Mouse (Mus musculus) MEL (cell line): ENCODE data around the gene Klf1. TPM values are rescaled to one million over a fixed set of nuclear protein-coding genes. Genes with fewer than 3 reads are reported as not detected.

Experiments
- DNase-seq: peaks from one replicate; pipeline ENCODE4 v3.0.0; 2011; ENCODE audit warnings: low read depth, low spot score
- H3K27ac ChIP-seq: 2 replicates; pipeline ENCODE4 v1.5.1; 2012; ENCODE audit warnings: low read depth, mild to moderate bottlenecking, control low read depth, low read length, moderate library complexity; ENCODE audit not compliant: control insufficient read depth
- H3K27me3 ChIP-seq, 2 experiments: fragments of 150-350 bp in 1 of 2; sonication (generic) in 1 of 2; 2 replicates each; pipeline ENCODE4 v1.6.1; 2012; ENCODE audit warnings: low read length in 2 of 2, mild to moderate bottlenecking in 2 of 2, improper control_type of control experiment in 1 of 2, moderate library complexity in 1 of 2; ENCODE audit not compliant: insufficient read depth in 2 of 2, control insufficient read depth in 1 of 2
- H3K36me3 ChIP-seq, 2 experiments: 2 replicates each; pipeline ENCODE4 v1.6.1; 2012 to 2014; ENCODE audit warnings: low read length in 2 of 2, improper control_type of control experiment in 1 of 2, inconsistent platforms in 1 of 2, mild to moderate bottlenecking in 1 of 2; ENCODE audit not compliant: insufficient read depth in 2 of 2, control insufficient read depth in 1 of 2
- H3K4me1 ChIP-seq, 2 experiments: fragments of 150-350 bp in 1 of 2; sonication (generic) in 1 of 2; 2 replicates each; pipeline ENCODE4 v1.6.1; 2012; ENCODE audit warnings: low read length in 2 of 2, improper control_type of control experiment in 1 of 2, mild to moderate bottlenecking in 1 of 2; ENCODE audit not compliant: insufficient read depth in 2 of 2, control insufficient read depth in 1 of 2
- H3K4me3 ChIP-seq, 2 experiments: fragments of 150-350 bp in 1 of 2; sonication (generic) in 1 of 2; 2 replicates each; pipeline ENCODE4 v1.5.1; 2012; ENCODE audit warnings: low read depth in 2 of 2, low read length in 2 of 2, mild to moderate bottlenecking in 2 of 2, moderate library complexity in 2 of 2, control low read depth in 1 of 2, improper control_type of control experiment in 1 of 2; ENCODE audit not compliant: control insufficient read depth in 1 of 2, insufficient read depth in 1 of 2
- H3K79me2 ChIP-seq: 2 replicates; pipeline ENCODE4 v1.6.1; 2012; ENCODE audit warnings: mild to moderate bottlenecking, low read length, moderate library complexity; ENCODE audit not compliant: control insufficient read depth, poor library complexity, insufficient read depth
- H3K9ac ChIP-seq: 2 replicates; pipeline ENCODE4 v1.6.1; 2012; ENCODE audit warnings: low read depth, mild to moderate bottlenecking, control low read depth, low read length, moderate library complexity; ENCODE audit not compliant: control insufficient read depth, poor library complexity, severe bottlenecking
- H3K9me3 ChIP-seq: fragments of 150-350 bp; sonication (generic); replicated peaks from 2 replicates; pipeline ENCODE4 v1.6.1; 2012; ENCODE audit warnings: mild to moderate bottlenecking, low read length, improper control_type of control experiment, moderate library complexity; ENCODE audit not compliant: insufficient read depth
- CHD1 ChIP-seq: IDR thresholded peaks from 2 replicates; pipeline ENCODE4 v1.6.1; 2012; ENCODE audit warnings: low read depth, mild to moderate bottlenecking, inconsistent platforms, low read length, improper control_type of control experiment
- CHD2 ChIP-seq: IDR thresholded peaks from 2 replicates; pipeline ENCODE4 v1.6.1; 2011; ENCODE audit warnings: low read length, improper control_type of control experiment
- ELF1 ChIP-seq: IDR thresholded peaks from 2 replicates; pipeline ENCODE4 v1.6.1; 2014; ENCODE audit warnings: low read depth, mild to moderate bottlenecking, inconsistent platforms, low read length, improper control_type of control experiment, moderate library complexity
- EP300 ChIP-seq, 2 experiments: IDR thresholded peaks; 2 replicates each; pipeline ENCODE4 v1.6.1; 2011; ENCODE audit warnings: improper control_type of control experiment in 2 of 2, low read length in 2 of 2, low read depth in 1 of 2, mild to moderate bottlenecking in 1 of 2
- GABPA ChIP-seq: IDR thresholded peaks from 2 replicates; pipeline ENCODE4 v1.6.1; 2012; ENCODE audit warnings: low read depth, mild to moderate bottlenecking, inconsistent platforms, low read length, improper control_type of control experiment, moderate library complexity
- JUND ChIP-seq: IDR thresholded peaks from 2 replicates; pipeline ENCODE4 v1.6.1; 2011; ENCODE audit warnings: low read depth, mild to moderate bottlenecking, improper control_type of control experiment, low read length
- MAFK ChIP-seq: IDR thresholded peaks from 2 replicates; pipeline ENCODE4 v1.6.1; 2011; ENCODE audit warnings: low read depth, mild to moderate bottlenecking, low read length, improper control_type of control experiment, borderline replicate concordance
- MAX ChIP-seq: IDR thresholded peaks from 2 replicates; pipeline ENCODE4 v1.6.1; 2011; ENCODE audit warnings: low read length, improper control_type of control experiment
- MYC ChIP-seq: IDR thresholded peaks from 2 replicates; pipeline ENCODE4 v1.6.1; 2011; ENCODE audit warnings: low read depth, mild to moderate bottlenecking, low read length, improper control_type of control experiment, moderate library complexity
- NELFE ChIP-seq: IDR thresholded peaks from 2 replicates; pipeline ENCODE4 v1.6.1; 2011; ENCODE audit warnings: low read depth, low read length, improper control_type of control experiment
- NRF1 ChIP-seq: IDR thresholded peaks from 2 replicates; pipeline ENCODE4 v1.6.1; 2014; ENCODE audit warnings: low read depth, mild to moderate bottlenecking, inconsistent platforms, low read length, improper control_type of control experiment, moderate library complexity; ENCODE audit not compliant: poor library complexity, insufficient read depth, severe bottlenecking
- POLR2A ChIP-seq, 2 experiments: IDR thresholded peaks; 2 replicates each; pipeline ENCODE4 v1.6.1; 2011 to 2012; ENCODE audit warnings: low read length in 2 of 2, mild to moderate bottlenecking in 2 of 2, control low read depth in 1 of 2, improper control_type of control experiment in 1 of 2, low read depth in 1 of 2, moderate library complexity in 1 of 2; ENCODE audit not compliant: control insufficient read depth in 1 of 2, insufficient read depth in 1 of 2, poor library complexity in 1 of 2
- POLR2AphosphoS5 ChIP-seq: IDR thresholded peaks from 2 replicates; pipeline ENCODE4 v1.6.1; 2012; ENCODE audit warnings: low read depth, borderline replicate concordance, mild to moderate bottlenecking, inconsistent platforms, low read length, moderate library complexity, mixed read lengths
- RAD21 ChIP-seq: IDR thresholded peaks from 2 replicates; pipeline ENCODE4 v1.6.1; 2011; ENCODE audit warnings: mild to moderate bottlenecking, low read depth, low read length, improper control_type of control experiment
- SIN3A ChIP-seq: IDR thresholded peaks from 2 replicates; pipeline ENCODE4 v1.6.1; 2012; ENCODE audit warnings: low read length, improper control_type of control experiment, inconsistent platforms
- SMC3 ChIP-seq: IDR thresholded peaks from 2 replicates; pipeline ENCODE4 v1.6.1; 2011; ENCODE audit warnings: low read depth, low read length, improper control_type of control experiment
- TBP ChIP-seq: IDR thresholded peaks from 2 replicates; pipeline ENCODE4 v1.8.0; 2011; ENCODE audit warnings: low read depth, low read length, improper control_type of control experiment
- USF1 ChIP-seq: IDR thresholded peaks from 2 replicates; pipeline ENCODE4 v1.6.1; 2014; ENCODE audit warnings: low read depth, mild to moderate bottlenecking, inconsistent platforms, low read length, improper control_type of control experiment, moderate library complexity
- polyA plus RNA-seq, 2 experiments: library from polyadenylated mRNA; stranded (reverse) in 1 of 2; unstranded in 1 of 2; fragments of >175 nt in 1 of 2; fragments of >200 nt in 1 of 2; gene quantifications; 2 replicates each; pipeline versions ENCODE4 v1.2.1 to v1.2.4; 2012; ENCODE audit warnings: low replicate concordance in 2 of 2, low read depth in 1 of 2; ENCODE audit not compliant: insufficient read length in 2 of 2, insufficient read depth in 1 of 2, missing spikeins in 1 of 2
- total RNA-seq: library from RNA; depleted of rRNA; stranded (reverse); fragments of 300-350 nt; gene quantifications from 2 replicates; pipeline ENCODE4 v1.2.3, GENCODE M21; 2012

Klf1 gene
- total and polyA plus RNA-seq, 3 experiments: 234 to 262 TPM; not detected in 1

GRCm38 (mm10) chr8:84934860-84935259 is 33.1 kb downstream of the Klf1 start:
- no peak overlapping the region for H3K27ac ChIP-seq
- DNase-seq: no peak
- no peak overlapping the region for H3K9ac ChIP-seq
- H3K79me2 ChIP-seq: no peaks in the 10 kb centered on the region
- TF ChIP-seq POLR2A (IDR thresholded peaks at IDR 0.05; ENCODE audit: control insufficient read depth in 1 of 2, insufficient read depth in 1 of 2, low read depth in 1 of 2, low read length in 2 of 2, poor library complexity in 1 of 2): 0 out of 4 replicates have a peak, but pooled peaks of 1 of the 2 experiments have one; percentile 24
- TF ChIP-seq EP300 (IDR thresholded peaks at IDR 0.05; ENCODE audit: low read depth in 1 of 2, low read length in 2 of 2): no peak
- TF ChIP-seq, all 39 proteins: peak for 1
- peaks cover 0 to 13% of the 10 kb centered on the region in 2 experiments; a peak in 2 of 4 replicates for H3K36me3 ChIP-seq
- no peaks in the 10 kb centered on the region for H3K27me3 ChIP-seq
- peaks cover 0 to 30% of the 10 kb centered on the region in 2 experiments; a peak in 3 of 4 replicates for H3K4me1 ChIP-seq
- no peaks in the 10 kb centered on the region for H3K9me3 ChIP-seq
- H3K4me3 ChIP-seq: no peak overlapping the region

GRCm38 (mm10) chr8:84935489-84935888 is 33.8 kb downstream of the Klf1 start:
- no peak for TF ChIP-seq MAX
- no peak for TF ChIP-seq TBP
- TF ChIP-seq NELFE: no peak
- TF ChIP-seq RAD21: no peak
- no peak for TF ChIP-seq JUND
- no peak for TF ChIP-seq SIN3A
- no peak for TF ChIP-seq GABPA
- TF ChIP-seq SMC3: no peak
- no peaks in the 10 kb centered on the region for H3K9me3 ChIP-seq
- H3K27me3 ChIP-seq: no peaks in the 10 kb centered on the region

GRCm38 (mm10) chr8:84936041-84936961 is 34.6 kb downstream of the Klf1 start:
- H3K27ac ChIP-seq: no peak overlapping the region
- no peaks in the 10 kb centered on the region for H3K9me3 ChIP-seq
- peaks cover 0 to 26% of the 10 kb centered on the region in 2 experiments; a peak in 3 of 4 replicates for H3K4me1 ChIP-seq
- H3K9ac ChIP-seq: no peak overlapping the region
- no peaks in the 10 kb centered on the region for H3K27me3 ChIP-seq
- no peaks in the 10 kb centered on the region for H3K79me2 ChIP-seq
- DNase-seq: no peak
- no peak for TF ChIP-seq ELF1
- no peak for TF ChIP-seq POLR2AphosphoS5
- no peak for TF ChIP-seq NRF1
- no peak for TF ChIP-seq MYC
- TF ChIP-seq CHD2: no peak
- TF ChIP-seq MAFK: no peak
- no peak for TF ChIP-seq MAX
- no peak for TF ChIP-seq CHD1
- TF ChIP-seq USF1: no peak
- H3K36me3 ChIP-seq: peaks cover 0 to 13% of the 10 kb centered on the region in 2 experiments; a peak in 2 of 4 replicates
- peak overlapping the region in 1 of 2 experiments; percentile 56; a peak in 1 of 4 replicates for H3K4me3 ChIP-seq

More at GRCm38 (mm10) chr8:84935489-84935888, 33.8 kb downstream of the Klf1 start:
- DNase-seq: no peak
- no peaks in the 10 kb centered on the region for H3K79me2 ChIP-seq
- H3K4me1 ChIP-seq: peaks cover 0 to 26% of the 10 kb centered on the region in 2 experiments; a peak in 3 of 4 replicates
- no peak overlapping the region for H3K4me3 ChIP-seq
- no peak overlapping the region for H3K9ac ChIP-seq
- peaks cover 0 to 13% of the 10 kb centered on the region in 2 experiments; a peak in 2 of 4 replicates for H3K36me3 ChIP-seq
- H3K27ac ChIP-seq: no peak overlapping the region
